Mouse (Mus musculus): Measurements from ENCODE around the gene Crhr2.

Crhr2 gene

GRCm38 (mm10) chr6:55044542-55044941 is 88.3 kb downstream of the Crhr2 start:
- DNase-seq (ENCODE audit: low spot score) = no peak

DNA sequence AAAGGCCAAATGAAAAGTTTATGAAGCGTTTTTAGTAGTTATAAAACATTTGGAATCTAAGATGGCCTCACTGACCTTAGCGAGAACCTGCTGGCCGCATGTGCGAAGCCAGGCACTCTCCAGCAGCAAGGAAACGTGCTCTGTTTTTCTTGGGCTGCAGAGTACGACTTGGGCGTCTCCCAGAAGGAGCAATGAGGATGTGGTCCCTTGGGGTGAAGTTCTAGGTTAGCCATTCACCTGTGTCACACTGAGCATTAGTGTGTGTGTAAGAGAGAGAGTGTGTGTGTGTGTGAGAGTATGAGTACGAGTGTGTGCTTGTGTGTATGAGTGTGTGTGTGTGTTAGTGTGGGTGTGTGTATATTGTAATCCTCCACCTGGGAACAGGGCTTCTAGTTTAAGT is 89.6 kb downstream of the Crhr2 start:
- DNase-seq (ENCODE audit: low spot score) = no peak
